Mouse (Mus musculus) ES-E14 (cell line): Measurements from ENCODE around the gene Impdh2.

Experiments used
- CHD2 ChIP-seq: IDR thresholded peaks from 2 replicates; pipeline ENCODE4 v1.6.1; 2014; ENCODE audit warnings: mild to moderate bottlenecking, low read depth, low read length, inconsistent platforms
- MAFK ChIP-seq: IDR thresholded peaks from 2 replicates; pipeline ENCODE4 v1.6.1; 2014; ENCODE audit warnings: mild to moderate bottlenecking, low read depth, low read length, inconsistent platforms; ENCODE audit not compliant: insufficient read depth
- ZC3H11A ChIP-seq: IDR thresholded peaks from 2 replicates; pipeline ENCODE4 v1.6.1; 2012; ENCODE audit warnings: low read depth, mild to moderate bottlenecking, inconsistent platforms, low read length, borderline replicate concordance
- ZNF384 ChIP-seq: IDR thresholded peaks from 2 replicates; pipeline ENCODE4 v1.6.1; 2012; ENCODE audit warnings: low read depth, low read length, inconsistent platforms

GRCm38 (mm10) chr9:108540846-108541245 is 19.2 kb upstream of the Impdh2 start:
- TF ChIP-seq ZNF384, result no peak
- no peak for TF ChIP-seq ZC3H11A
- TF ChIP-seq MAFK, result no peak
- TF ChIP-seq CHD2, result no peak
